Mouse (Mus musculus) hindbrain, postnatal 0 days (tissue): ENCODE measurements around the gene Kcnma1. TPM values are rescaled to one million over a fixed set of nuclear protein-coding genes. Genes with fewer than 3 reads are reported as not detected.

ENCODE experiments used
- ATAC-seq: fragments of 200-750 bp; cut with Nextera tagmentation; 2 replicates; pipeline ENCODE4 v1.8.0; 2017; ENCODE audit warnings: mild to moderate bottlenecking, moderate TSS enrichment, moderate library complexity
- DNase-seq: peaks from one replicate; pipeline ENCODE4 v3.0.0-alpha.2; 2015; ENCODE audit warnings: low spot score
- H3K27ac ChIP-seq: fragments of 300-500 bp; sonication (generic); 2 replicates; pipeline ENCODE4 v1.5.1; 2014; ENCODE audit warnings: mild to moderate bottlenecking
- H3K27me3 ChIP-seq: fragments of 300-500 bp; sonication (generic); 2 replicates; pipeline ENCODE4 v1.6.1; 2014; ENCODE audit warnings: low read length, mixed read lengths; ENCODE audit not compliant: insufficient read depth
- H3K36me3 ChIP-seq: fragments of 300-500 bp; sonication (generic); 2 replicates; pipeline ENCODE4 v1.6.1; 2014; ENCODE audit warnings: low read length, mixed read lengths; ENCODE audit not compliant: insufficient read depth
- H3K4me1 ChIP-seq: fragments of 300-500 bp; sonication (generic); 2 replicates; pipeline ENCODE4 v1.6.1; 2014; ENCODE audit warnings: antibody characterized with exemption, low read length, mixed read lengths; ENCODE audit not compliant: insufficient read depth
- H3K4me2 ChIP-seq: fragments of 300-500 bp; sonication (generic); 2 replicates; pipeline ENCODE4 v1.6.1; 2014; ENCODE audit warnings: low read depth, mild to moderate bottlenecking, low read length, moderate library complexity, mixed read lengths
- H3K4me3 ChIP-seq: fragments of 300-500 bp; sonication (generic); 2 replicates; pipeline ENCODE4 v1.5.1; 2014; ENCODE audit warnings: low read length
- H3K9ac ChIP-seq: fragments of 300-500 bp; sonication (generic); replicated peaks from 2 replicates; pipeline ENCODE4 v1.6.1; 2014; ENCODE audit warnings: mild to moderate bottlenecking, low read length, moderate library complexity, mixed read lengths
- H3K9me3 ChIP-seq: fragments of 300-500 bp; sonication (generic); 2 replicates; pipeline ENCODE4 v1.6.1; 2016; ENCODE audit warnings: low read length, mixed read lengths
- CTCF ChIP-seq: IDR thresholded peaks from 2 replicates; pipeline ENCODE4 v1.5.1; 2016; ENCODE audit warnings: antibody characterized with exemption, control low read depth, low read depth
- WGBS: fragments of 180-500 bp; shearing (Covaris S2); extraction: QIAGEN DNeasy Blood & Tissue Kit; methylation state at CpG from one replicate; pipeline ENCODE4 v1.1.7; 2014; 5-methylcytosine and 5-hydroxymethylcytosine counted together
- polyA plus RNA-seq: library from polyadenylated mRNA; unstranded; fragments of >200 nt; fragmentation: Nextera tagmentation; extraction: Ambion mirVana; gene quantifications from 2 replicates; pipeline ENCODE4 v1.2.1, GENCODE M21; 2015
- total RNA-seq: library from RNA; depleted of rRNA; stranded (reverse); fragments of >200 nt; gene quantifications from 2 replicates; pipeline ENCODE4 v1.2.3, GENCODE M21; 2014

Kcnma1 gene
- total and polyA plus RNA-seq, 2 experiments from 2014 or later = 15.9 to 36.1 TPM

- H3K27ac ChIP-seq = no peak overlapping the region
- H3K9ac ChIP-seq = no peak overlapping the region
- WGBS = 80% methylated on average over 3 of the region's 3 CpGs
- H3K4me1 ChIP-seq = no peaks in the 10 kb centered on the region
- H3K36me3 ChIP-seq = no peaks in the 10 kb centered on the region
- H3K9me3 ChIP-seq = no peaks in the 10 kb centered on the region
- DNase-seq (no peak), ATAC-seq (no peak)
- H3K4me2 ChIP-seq = no peak overlapping the region
- no peak overlapping the region for H3K4me3 ChIP-seq
- H3K27me3 ChIP-seq = no peaks in the 10 kb centered on the region
- no peak for TF ChIP-seq CTCF
These were observed 448.4 kb downstream of the Kcnma1 start for GRCm38 (mm10) chr14:23565931-23566330.

- 46% methylated on average over 7 of the region's 7 CpGs for WGBS
- ATAC-seq (peak; percentile 38; the same call in 1 of the 2 replicates), DNase-seq (peak; percentile 21)
- TF ChIP-seq CTCF = no peak
- H3K27me3 ChIP-seq = no peaks in the 10 kb centered on the region
- no peaks in the 10 kb centered on the region for H3K36me3 ChIP-seq
- H3K27ac ChIP-seq = no peak overlapping the region
- H3K4me2 ChIP-seq = no peak overlapping the region
- H3K9me3 ChIP-seq = no peaks in the 10 kb centered on the region
- H3K9ac ChIP-seq = no peak overlapping the region
- H3K4me1 ChIP-seq = no peaks in the 10 kb centered on the region
- no peak overlapping the region for H3K4me3 ChIP-seq
These were observed 449.8 kb downstream of the Kcnma1 start for GRCm38 (mm10) chr14:23564474-23564873.

GRCm38 (mm10) chr14:23563180-23563579, 451.1 kb downstream of the Kcnma1 start:
- Histone ChIP-seq H3K4me1 (no peaks in the 10 kb centered on the region), H3K27me3 (no peaks in the 10 kb centered on the region), H3K4me2 (no peak overlapping the region), H3K9ac (no peak overlapping the region), H3K27ac (no peak overlapping the region), H3K4me3 (no peak overlapping the region), H3K36me3 (no peaks in the 10 kb centered on the region), H3K9me3 (no peaks in the 10 kb centered on the region)
- no peak for ATAC-seq
- TF ChIP-seq CTCF = no peak
- DNase-seq = no peak
- 63% methylated on average over 2 of the region's 2 CpGs for WGBS

- DNase-seq = no peak
- WGBS = 84% methylated on average over 2 of the region's 2 CpGs
- no peaks in the 10 kb centered on the region for H3K36me3 ChIP-seq
- no peak for ATAC-seq
- H3K4me2 ChIP-seq = no peak overlapping the region
- H3K27ac ChIP-seq = no peak overlapping the region
- H3K9ac ChIP-seq = no peak overlapping the region
- H3K4me1 ChIP-seq = no peaks in the 10 kb centered on the region
- no peaks in the 10 kb centered on the region for H3K9me3 ChIP-seq
- H3K4me3 ChIP-seq = no peak overlapping the region
- no peak for TF ChIP-seq CTCF
- H3K27me3 ChIP-seq = no peaks in the 10 kb centered on the region
These were observed 458.6 kb downstream of the Kcnma1 start for GRCm38 (mm10) chr14:23555647-23556046.

GRCm38 (mm10) chr14:23552252-23552974, 461.9 kb downstream of the Kcnma1 start:
- H3K27me3 ChIP-seq = no peaks in the 10 kb centered on the region
- no peak overlapping the region for H3K4me2 ChIP-seq
- no peak overlapping the region for H3K4me3 ChIP-seq
- H3K9me3 ChIP-seq = no peaks in the 10 kb centered on the region
- H3K27ac ChIP-seq = no peak overlapping the region
- H3K4me1 ChIP-seq = no peaks in the 10 kb centered on the region
- DNase-seq (no peak), ATAC-seq (no peak)
- H3K36me3 ChIP-seq = no peaks in the 10 kb centered on the region
- no peak overlapping the region for H3K9ac ChIP-seq
- TF ChIP-seq CTCF = no peak
- 61% methylated on average over 5 of the region's 5 CpGs for WGBS

GRCm38 (mm10) chr14:23550467-23550866, 463.8 kb downstream of the Kcnma1 start:
- Histone ChIP-seq H3K36me3 (no peaks in the 10 kb centered on the region), H3K27ac (no peak overlapping the region), H3K4me2 (no peak overlapping the region), H3K27me3 (no peaks in the 10 kb centered on the region), H3K4me3 (no peak overlapping the region), H3K9me3 (no peaks in the 10 kb centered on the region), H3K9ac (no peak overlapping the region), H3K4me1 (no peaks in the 10 kb centered on the region)
- 83% methylated on average over 3 of the region's 3 CpGs for WGBS
- no peak for TF ChIP-seq CTCF
- ATAC-seq (no peak), DNase-seq (no peak)

- H3K4me2 ChIP-seq = no peak overlapping the region
- no peaks in the 10 kb centered on the region for H3K36me3 ChIP-seq
- no peak for TF ChIP-seq CTCF
- WGBS = 87% methylated on average over 6 of the region's 6 CpGs
- no peak overlapping the region for H3K9ac ChIP-seq
- ATAC-seq = no peak
- no peaks in the 10 kb centered on the region for H3K27me3 ChIP-seq
- DNase-seq = no peak
- H3K4me3 ChIP-seq = no peak overlapping the region
- H3K27ac ChIP-seq = no peak overlapping the region
- H3K4me1 ChIP-seq = no peaks in the 10 kb centered on the region
- H3K9me3 ChIP-seq = no peaks in the 10 kb centered on the region
These were observed 472.2 kb downstream of the Kcnma1 start for GRCm38 (mm10) chr14:23542131-23542530.
